Mouse (Mus musculus): ENCODE measurements around the gene Sirt6. TPM values are rescaled to one million over a fixed set of nuclear protein-coding genes. Genes with fewer than 3 reads are reported as not detected.
"Not testable (repeated sequence)": the region's sequence is repeated elsewhere in the genome, so short reads cannot be mapped to it uniquely, and the experiment has no call there.

The Sirt6 gene
- polyA plus RNA-seq, 1 experiment from 2014 or later: 49.1 TPM

DNA sequence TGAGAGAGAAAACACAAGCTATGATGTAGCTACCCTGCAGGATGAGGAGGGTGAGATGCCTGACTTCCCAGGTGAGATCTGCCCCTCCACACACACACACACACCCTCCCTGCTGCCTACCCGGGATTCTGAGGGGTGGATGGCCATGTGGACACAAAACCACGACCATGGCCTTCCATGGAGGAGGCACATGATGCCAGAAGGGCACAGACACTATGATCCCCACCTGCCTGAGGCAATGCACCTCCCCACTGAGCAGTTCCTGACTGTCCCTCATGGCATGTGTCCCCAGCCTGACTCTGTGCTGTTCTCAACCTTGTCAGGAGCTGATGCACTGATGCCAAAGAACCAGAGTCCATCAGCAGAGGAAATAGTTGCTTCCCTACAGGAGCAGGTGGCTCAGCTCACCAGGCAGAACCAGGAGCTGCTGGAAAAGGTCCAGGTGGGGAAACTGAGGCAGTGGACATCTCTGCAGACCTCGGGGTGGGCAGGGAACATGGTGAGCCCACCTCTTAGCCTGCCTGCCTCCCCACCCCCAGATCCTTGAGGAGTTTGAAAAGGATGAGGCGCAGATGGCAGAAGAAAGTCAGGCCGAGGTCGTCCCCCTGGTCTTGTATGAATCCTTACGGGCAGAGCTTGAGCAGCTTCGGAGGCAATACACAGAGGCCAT is 14.5 kb upstream of the Sirt6 start:
- 0 out of 2 replicates have a peak, but pooled peaks cover 3% of the 10 kb centered on the region for H3K27me3 ChIP-seq
- H3K4me3 ChIP-seq: peak overlapping the region; percentile 76
- peaks cover 30% of the 10 kb centered on the region for H3K4me1 ChIP-seq (replicated peaks)
- peak overlapping the region; percentile 95; the same call in 1 of the 2 replicates for H3K27ac ChIP-seq (replicated peaks)
- peak overlapping the region; percentile 90; the same call in 1 of the 2 replicates for H3K9ac ChIP-seq
- no peaks in the 10 kb centered on the region for H3K9me3 ChIP-seq
- H3K36me3 ChIP-seq: no peaks in the 10 kb centered on the region
- WGBS: 78% methylated on average over 8 of the region's 8 CpGs
- ATAC-seq (ENCODE audit: low FRiP score, low read depth): no peak
- peak overlapping the region; percentile 91 for H3K4me2 ChIP-seq

DNA sequence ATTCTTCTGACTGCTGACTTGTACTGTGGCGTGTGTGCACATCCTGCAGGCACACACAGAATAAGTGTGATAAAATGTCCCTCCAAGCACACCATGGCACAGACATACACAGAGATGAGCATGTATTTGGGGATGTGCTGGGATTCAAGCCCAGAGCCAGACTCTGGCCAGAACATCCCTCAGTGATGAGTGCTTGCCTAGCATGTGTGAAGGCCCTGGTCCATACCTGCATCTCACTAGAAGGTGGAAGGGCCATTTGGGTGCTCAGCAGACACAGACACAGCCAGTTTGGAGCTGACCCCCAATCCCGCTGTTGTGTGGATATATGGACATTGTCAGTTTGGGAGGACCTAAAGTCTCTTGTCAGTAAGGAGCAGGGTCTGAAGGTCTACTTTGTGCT is 14.0 kb upstream of the Sirt6 start:
- H3K27ac ChIP-seq (replicated peaks): no peak overlapping the region
- no peak overlapping the region for H3K9ac ChIP-seq
- 0 out of 2 replicates have a peak, but pooled peaks cover 3% of the 10 kb centered on the region for H3K27me3 ChIP-seq
- no peak for ATAC-seq (ENCODE audit: low FRiP score, low read depth)
- peak overlapping the region; percentile 91 for H3K4me2 ChIP-seq
- H3K4me3 ChIP-seq: no peak overlapping the region
- H3K36me3 ChIP-seq: no peaks in the 10 kb centered on the region
- WGBS: 94% methylated on average over 2 of the region's 2 CpGs
- H3K9me3 ChIP-seq: no peaks in the 10 kb centered on the region
- H3K4me1 ChIP-seq (replicated peaks): peaks cover 30% of the 10 kb centered on the region

DNA sequence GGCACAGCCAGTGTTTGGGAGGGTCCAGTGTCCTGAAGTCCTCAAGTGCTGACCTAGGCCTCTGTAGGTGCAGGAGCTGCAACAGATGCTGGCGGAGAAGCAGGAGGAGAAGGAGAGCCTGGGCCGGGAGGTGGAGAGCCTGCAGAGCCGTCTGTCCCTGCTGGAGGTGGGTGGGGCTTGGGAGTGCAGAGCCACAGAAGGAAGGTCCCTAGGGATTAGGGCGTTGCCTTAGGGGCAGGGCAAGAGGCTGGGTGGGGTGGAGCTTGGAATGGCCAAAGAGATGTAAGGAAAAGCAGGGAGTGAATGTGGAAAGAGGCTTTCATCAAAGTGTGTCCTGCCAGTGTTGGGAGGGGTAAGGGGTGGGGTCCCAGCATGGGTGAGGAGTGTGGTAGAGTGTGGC is 13.2 kb upstream of the Sirt6 start:
- ATAC-seq (ENCODE audit: low FRiP score, low read depth); H3K4me3 ChIP-seq; H3K9me3 ChIP-seq; H3K36me3 ChIP-seq; H3K27me3 ChIP-seq; H3K4me2 ChIP-seq; H3K27ac ChIP-seq (replicated peaks); H3K9ac ChIP-seq: not testable (repeated sequence)
- peaks cover 30% of the 10 kb centered on the region for H3K4me1 ChIP-seq (replicated peaks)
- WGBS: 41% methylated on average over 4 of the region's 4 CpGs

DNA sequence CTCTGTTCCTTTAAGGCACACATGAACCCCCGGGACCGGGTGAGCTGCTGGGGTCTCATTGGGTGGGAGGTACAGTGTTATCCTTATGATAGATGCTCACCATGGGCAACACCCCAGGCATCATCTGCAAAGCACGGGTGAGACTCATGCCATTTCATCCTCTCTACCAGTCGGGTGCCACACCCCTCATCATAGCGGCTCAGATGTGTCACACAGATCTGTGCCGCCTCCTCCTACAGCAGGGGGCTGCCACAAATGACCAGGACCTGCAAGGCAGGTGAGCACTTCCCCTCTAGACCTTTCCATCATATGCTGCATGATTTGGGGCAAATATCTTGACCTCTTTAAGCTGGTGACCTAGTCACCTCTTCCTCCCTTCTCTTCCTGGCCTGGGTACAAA is 10.5 kb upstream of the Sirt6 start:
- Histone ChIP-seq H3K9me3 (no peaks in the 10 kb centered on the region), H3K27ac (replicated peaks) (no peak overlapping the region), H3K4me2 (no peak overlapping the region), H3K9ac (no peak overlapping the region), H3K27me3 (no peaks in the 10 kb centered on the region), H3K4me3 (no peak overlapping the region), H3K36me3 (no peaks in the 10 kb centered on the region), H3K4me1 (replicated peaks) (peaks cover 31% of the 10 kb centered on the region)
- no peak for ATAC-seq (ENCODE audit: low FRiP score, low read depth)
- 75% methylated on average over 6 of the region's 6 CpGs for WGBS

DNA sequence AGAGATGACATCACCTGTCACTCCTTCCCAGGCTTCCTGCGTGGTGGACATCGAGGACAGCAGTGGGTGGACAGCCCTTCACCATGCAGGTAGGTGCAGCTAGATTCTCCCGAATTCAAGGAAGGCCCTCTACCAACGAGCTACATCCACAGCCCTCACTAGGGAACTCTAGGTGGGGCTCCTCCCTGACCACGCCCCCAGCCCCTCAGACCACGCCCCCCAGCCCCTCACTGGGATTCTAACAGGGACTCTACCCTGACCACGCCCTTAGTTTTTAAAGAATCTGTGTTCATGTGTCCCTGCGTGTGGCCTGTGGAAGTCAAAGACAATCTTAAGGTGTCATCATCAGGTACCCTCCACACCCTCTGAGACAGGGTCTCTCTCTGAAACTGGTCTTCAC is 8.7 kb upstream of the Sirt6 start:
- 21% methylated on average over 8 of the region's 8 CpGs for WGBS
- Histone ChIP-seq H3K27me3 (peaks cover under 1% of the 10 kb centered on the region; the same call in 1 of the 2 replicates), H3K4me1 (replicated peaks) (peaks cover 20% of the 10 kb centered on the region), H3K27ac (replicated peaks) (no peak overlapping the region), H3K9ac (no peak overlapping the region), H3K4me3 (no peak overlapping the region), H3K9me3 (no peaks in the 10 kb centered on the region), H3K4me2 (no peak overlapping the region), H3K36me3 (no peaks in the 10 kb centered on the region)
- ATAC-seq (ENCODE audit: low FRiP score, low read depth): no peak

DNA sequence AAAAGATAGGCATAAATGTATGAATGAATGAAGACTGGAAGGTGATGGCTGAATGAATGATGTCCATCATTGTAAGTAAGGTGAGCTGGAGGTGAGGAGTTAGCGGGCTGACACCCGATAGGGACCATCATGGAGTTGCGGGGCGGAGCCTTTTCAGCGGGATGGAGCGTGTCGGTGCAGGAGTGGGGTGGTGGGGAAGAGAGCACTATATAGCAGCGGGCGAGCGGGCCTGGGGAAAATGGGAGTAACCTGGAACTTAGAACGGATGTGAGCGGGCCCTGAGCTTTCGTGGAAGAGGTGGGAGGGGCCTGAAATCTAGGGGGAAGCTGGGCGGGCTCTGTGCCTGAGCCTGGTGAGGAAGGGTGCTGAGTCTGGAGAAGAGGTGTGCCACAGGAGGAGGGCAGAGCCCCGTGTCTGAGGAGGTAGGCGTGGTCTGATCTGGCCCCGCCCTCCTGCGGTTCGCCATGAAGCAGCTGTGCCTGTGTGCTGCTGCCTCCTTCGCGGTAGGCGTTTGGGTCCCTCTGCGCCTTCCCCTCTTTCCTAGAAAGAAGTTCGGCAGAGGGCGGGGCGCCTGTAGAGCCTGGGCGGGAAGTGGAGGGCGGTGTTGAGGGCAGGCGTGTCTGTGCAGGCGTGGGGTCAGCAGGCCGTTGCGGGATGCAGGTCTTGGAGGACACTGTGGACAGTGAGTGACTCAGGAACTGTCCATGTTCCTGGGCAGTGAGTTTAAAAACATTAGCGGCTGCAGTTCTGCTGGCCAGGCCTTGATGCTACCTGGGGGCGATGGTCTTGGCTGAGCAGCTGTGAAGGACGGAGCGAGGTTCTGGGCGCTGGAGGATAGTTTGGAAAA is 5.9 kb upstream of the Sirt6 start:
- peak overlapping the region; percentile 73 for H3K27ac ChIP-seq (replicated peaks)
- H3K9me3 ChIP-seq: no peaks in the 10 kb centered on the region
- no peaks in the 10 kb centered on the region for H3K36me3 ChIP-seq
- ATAC-seq (ENCODE audit: low FRiP score, low read depth): peak; percentile 90
- peak overlapping the region; percentile 52 for H3K9ac ChIP-seq
- H3K27me3 ChIP-seq: peaks cover 2% of the 10 kb centered on the region; the same call in 1 of the 2 replicates
- 4% methylated on average over 37 of the region's 37 CpGs for WGBS
- H3K4me1 ChIP-seq (replicated peaks): peaks cover 15% of the 10 kb centered on the region
- H3K4me3 ChIP-seq: peak overlapping the region; percentile 44
- peak overlapping the region; percentile 78 for H3K4me2 ChIP-seq

DNA sequence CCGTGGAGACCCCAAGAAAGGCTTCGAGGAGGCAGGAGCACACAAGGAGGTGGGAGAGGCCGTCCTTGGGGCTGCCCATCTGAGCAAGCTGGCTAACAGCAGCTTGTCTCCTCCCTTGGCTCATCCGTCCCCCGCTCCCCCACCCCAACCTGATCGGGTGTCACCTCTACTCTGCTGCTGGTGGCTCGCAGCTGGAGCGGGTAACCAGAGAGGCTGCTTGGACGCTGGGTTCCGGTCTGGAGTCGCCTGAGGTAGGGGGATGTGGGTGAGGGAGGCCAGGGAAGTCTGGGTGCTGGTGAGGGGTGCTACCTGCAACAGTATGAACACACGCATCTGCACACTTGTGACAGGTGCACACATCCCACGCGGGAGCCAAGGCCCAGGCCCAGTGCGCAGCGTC is 793 bp upstream of the Sirt6 start, which contains the start of gene Ankrd24:
Gene Ankrd24, plus strand, starts transcription at position 151 of the 400 bp plus-strand sequence.
- peak within 1 kb of the TSS; percentile 91 for H3K27ac ChIP-seq (replicated peaks)
- peak; percentile 1; the same call in 1 of the 2 replicates for ATAC-seq (ENCODE audit: low FRiP score, low read depth)
- no peaks in the 10 kb centered on the region for H3K9me3 ChIP-seq
- peaks cover 9% of the 10 kb centered on the region; the same call in 1 of the 2 replicates for H3K36me3 ChIP-seq
- 87% methylated on average over 16 of the region's 16 CpGs for WGBS
- peak within 1 kb of the TSS; percentile 80 for H3K4me3 ChIP-seq
- H3K9ac ChIP-seq: peak within 1 kb of the TSS; percentile 79
- H3K4me1 ChIP-seq (replicated peaks): peaks cover 28% of the 10 kb centered on the region
- H3K4me2 ChIP-seq: peak within 1 kb of the TSS; percentile 83
- H3K27me3 ChIP-seq: peaks cover 2% of the 10 kb centered on the region; the same call in 1 of the 2 replicates

DNA sequence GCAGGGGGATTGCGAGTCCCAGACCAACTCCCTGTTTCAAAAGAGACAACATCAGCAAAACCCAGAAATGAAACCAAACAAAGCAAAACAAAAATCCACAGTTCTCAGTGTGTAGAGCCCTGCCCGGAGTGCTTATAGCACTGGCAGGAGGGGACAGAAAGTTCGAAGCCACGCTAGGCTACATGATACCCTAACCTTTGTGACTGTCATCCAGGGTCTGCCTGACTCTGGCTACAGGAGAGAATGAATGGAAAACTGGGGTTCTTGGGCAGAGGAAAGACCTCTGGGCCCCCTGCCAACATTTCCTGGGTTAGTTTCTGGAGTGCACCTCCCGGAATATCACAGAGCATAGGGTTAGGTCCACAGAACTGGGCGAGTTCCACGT is 231 bp upstream of the Sirt6 start:
- peaks cover 2% of the 10 kb centered on the region; the same call in 1 of the 2 replicates for H3K27me3 ChIP-seq
- peak overlapping the region; percentile 83 for H3K4me2 ChIP-seq
- ATAC-seq (ENCODE audit: low FRiP score, low read depth): peak; percentile 12; the same call in 1 of the 2 replicates
- no peaks in the 10 kb centered on the region for H3K9me3 ChIP-seq
- H3K36me3 ChIP-seq: peaks cover 9% of the 10 kb centered on the region; the same call in 1 of the 2 replicates
- H3K4me3 ChIP-seq: peak overlapping the region; percentile 80
- WGBS: 64% methylated on average over 7 of the region's 7 CpGs
- H3K9ac ChIP-seq: peak overlapping the region; percentile 79
- peaks cover 24% of the 10 kb centered on the region for H3K4me1 ChIP-seq (replicated peaks)
- peak overlapping the region; percentile 91 for H3K27ac ChIP-seq (replicated peaks)

DNA sequence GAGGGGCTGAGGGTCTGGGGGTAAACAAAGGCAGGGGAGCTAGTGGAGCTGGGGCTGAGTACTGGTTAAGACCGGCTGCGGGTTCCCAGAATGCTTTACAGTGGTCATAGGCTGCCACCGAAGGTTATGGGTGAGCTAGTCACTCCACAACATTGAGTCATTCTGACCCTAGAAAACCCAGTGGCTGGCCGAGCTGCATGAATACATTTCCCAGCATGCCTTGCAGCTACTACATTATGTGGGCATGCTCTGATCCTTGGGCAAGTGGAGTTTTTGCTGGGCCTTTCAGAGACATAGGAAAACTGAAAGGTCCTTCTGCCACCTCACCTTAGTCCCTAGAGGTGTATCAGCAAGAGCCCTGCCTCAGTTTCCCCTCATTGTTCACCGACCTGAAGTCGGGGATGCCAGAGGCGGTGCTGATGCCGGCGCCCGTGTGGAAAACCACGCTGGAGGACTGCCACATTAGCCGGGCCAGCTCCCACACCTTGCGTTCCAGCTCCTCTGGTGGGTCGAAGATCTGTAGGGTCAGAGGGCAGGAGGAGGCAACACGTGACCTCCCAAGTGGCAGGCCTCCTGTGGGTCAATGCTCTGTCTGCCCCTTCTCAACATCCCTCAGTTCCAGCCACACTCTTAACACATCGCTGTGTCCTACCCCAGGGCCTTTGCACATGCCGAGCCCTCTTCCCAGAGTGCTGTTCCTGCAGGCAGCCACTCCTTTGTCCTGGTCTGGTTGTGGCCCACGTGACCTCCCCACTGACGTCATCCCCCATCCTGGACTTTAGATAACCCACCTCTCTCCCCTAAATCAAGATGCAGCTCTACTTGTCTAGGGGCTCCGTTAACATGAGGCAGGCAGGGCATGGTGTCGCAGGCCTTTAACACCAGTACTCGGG is 1.2 kb downstream of the Sirt6 start:
- peak overlapping the region; percentile 80 for H3K4me3 ChIP-seq
- peak overlapping the region; percentile 79 for H3K9ac ChIP-seq
- ATAC-seq (ENCODE audit: low FRiP score, low read depth): peak; percentile 2; the same call in 1 of the 2 replicates
- H3K9me3 ChIP-seq: no peaks in the 10 kb centered on the region
- WGBS: 90% methylated on average over 22 of the region's 22 CpGs
- H3K27ac ChIP-seq (replicated peaks): peak overlapping the region; percentile 91
- peaks cover 2% of the 10 kb centered on the region; the same call in 1 of the 2 replicates for H3K27me3 ChIP-seq
- peaks cover 21% of the 10 kb centered on the region for H3K4me1 ChIP-seq (replicated peaks)
- H3K4me2 ChIP-seq: peak overlapping the region; percentile 83
- peaks cover 13% of the 10 kb centered on the region; the same call in 1 of the 2 replicates for H3K36me3 ChIP-seq

DNA sequence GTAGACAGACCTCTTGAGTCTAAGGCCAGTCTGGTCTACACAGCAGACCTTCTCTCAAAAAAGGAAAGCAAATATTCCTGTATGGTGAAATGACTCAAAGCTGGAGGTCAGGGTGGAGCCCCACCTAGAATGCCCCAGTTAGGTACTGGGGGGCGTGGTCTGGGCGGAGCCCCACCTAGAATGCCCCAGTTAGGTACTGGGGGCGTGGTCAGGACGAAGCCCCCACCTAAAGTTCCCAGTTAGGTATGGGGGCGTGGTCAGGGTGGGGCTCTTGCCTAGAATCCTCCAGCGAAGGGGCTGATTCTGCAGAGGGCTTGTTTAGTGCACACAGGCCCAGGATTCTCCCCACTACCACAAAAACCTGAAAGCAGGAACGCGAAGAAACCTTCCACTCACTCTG is 4.2 kb downstream of the Sirt6 start:
- Histone ChIP-seq H3K9me3 (no peaks in the 10 kb centered on the region), H3K9ac (no peak overlapping the region), H3K4me1 (replicated peaks) (peaks cover 21% of the 10 kb centered on the region), H3K27me3 (no peaks in the 10 kb centered on the region), H3K4me2 (no peak overlapping the region), H3K4me3 (no peak overlapping the region), H3K27ac (replicated peaks) (no peak overlapping the region), H3K36me3 (peaks cover 13% of the 10 kb centered on the region; the same call in 1 of the 2 replicates)
- ATAC-seq (ENCODE audit: low FRiP score, low read depth): no peak
- 56% methylated on average over 8 of the region's 8 CpGs for WGBS

DNA sequence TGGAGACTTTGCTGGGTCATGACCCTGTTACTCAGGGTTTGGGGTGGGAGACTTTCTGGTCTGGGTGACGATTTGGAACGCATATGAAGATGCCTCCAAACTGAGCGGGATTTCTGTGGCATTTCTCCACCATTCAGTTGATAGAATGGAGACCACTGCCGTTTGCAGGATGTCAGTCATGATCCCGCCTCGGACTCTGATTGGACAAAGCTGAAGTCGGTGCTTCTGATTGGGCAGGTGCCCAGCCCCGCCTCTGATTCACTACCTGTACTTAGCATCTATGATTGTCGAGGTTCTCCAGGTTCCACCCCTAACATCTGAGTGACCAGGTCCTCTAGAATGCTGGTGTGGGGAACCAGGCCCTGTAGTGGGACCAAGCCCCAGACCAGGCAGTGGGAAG is 6.8 kb downstream of the Sirt6 start:
- WGBS: 52% methylated on average over 9 of the region's 9 CpGs
- H3K27ac ChIP-seq (replicated peaks): no peak overlapping the region

More for the DNA sequence above, 6.8 kb downstream of the Sirt6 start:
- no peak overlapping the region for H3K9ac ChIP-seq
- H3K4me3 ChIP-seq: no peak overlapping the region
- peaks cover 13% of the 10 kb centered on the region; the same call in 1 of the 2 replicates for H3K36me3 ChIP-seq
- H3K9me3 ChIP-seq: no peaks in the 10 kb centered on the region
- no peaks in the 10 kb centered on the region for H3K27me3 ChIP-seq
- H3K4me1 ChIP-seq (replicated peaks): no peaks in the 10 kb centered on the region
- no peak for ATAC-seq (ENCODE audit: low FRiP score, low read depth)
- no peak overlapping the region for H3K4me2 ChIP-seq

Measured in hindbrain, embryonic 15.5 days (tissue).